Comparison of ENCODE assay signal across 9 mouse cellular contexts in genomic region chr4:107637670-107638069, GRCm38 (mm10). TPM values are rescaled to one million over a fixed set of nuclear protein-coding genes. Genes with fewer than 3 reads are reported as not detected.
A peak's percentile ranks its signal among the peaks of the same experiment; 100 is the strongest.
DNase-seq lines count a peak whose midpoint lies in the region; ATAC-seq lines count a peak whose summit lies in the region.
"Had no signal": no experiment of that assay in that cellular context is flagged by ENCODE, and none has a peak within 500 bp of the region (broad histone marks: within the 10 kb centered on the region; RNA-seq: fewer than 3 reads in every experiment).

No protein-coding gene starts in this region.

- no peak overlapping the region for H3K27ac ChIP-seq in kidney, embryonic 14.5 days (ENCODE audit: low read depth, low read length)
- H3K27ac ChIP-seq in embryonic facial prominence, embryonic 10.5 days (replicated peaks), result no peak overlapping the region
- H3K27ac ChIP-seq: lung, embryonic 15.5 days had no signal

- no peaks in the 10 kb centered on the region for H3K36me3 ChIP-seq in kidney, embryonic 14.5 days (ENCODE audit: control insufficient read depth, insufficient read depth, low read length)
- H3K36me3 ChIP-seq in embryonic facial prominence, embryonic 10.5 days (replicated peaks), result no peaks in the 10 kb centered on the region
- H3K36me3 ChIP-seq: lung, embryonic 15.5 days had no signal

- H3K9ac ChIP-seq in kidney, embryonic 14.5 days (ENCODE audit: low read depth, low read length), result no peak overlapping the region
- H3K9ac ChIP-seq: lung, embryonic 15.5 days had no signal

- H3K4me3 ChIP-seq in kidney, embryonic 14.5 days (ENCODE audit: low read length), result no peak overlapping the region
- H3K4me3 ChIP-seq in embryonic facial prominence, embryonic 10.5 days, result no peak overlapping the region
- H3K4me3 ChIP-seq: lung, embryonic 15.5 days had no signal

- no peak for ATAC-seq in kidney, embryonic 14.5 days (ENCODE audit: low FRiP score, low TSS enrichment)

- no peaks in the 10 kb centered on the region for H3K27me3 ChIP-seq in kidney, embryonic 14.5 days (ENCODE audit: control insufficient read depth, insufficient read depth, low read length)
- peaks cover 14% of the 10 kb centered on the region for H3K27me3 ChIP-seq in embryonic facial prominence, embryonic 10.5 days (replicated peaks; ENCODE audit: low read depth, poor library complexity, severe bottlenecking)
- H3K27me3 ChIP-seq: lung, embryonic 15.5 days had no signal

- 63% methylated on average over 3 of the region's 3 CpGs for WGBS in kidney, embryonic 14.5 days
- WGBS in embryonic facial prominence, embryonic 10.5 days, result 55% methylated on average over 3 of the region's 3 CpGs

- no peaks in the 10 kb centered on the region for H3K4me1 ChIP-seq in kidney, embryonic 14.5 days (ENCODE audit: control insufficient read depth, insufficient read depth, low read length)
- peaks cover 52% of the 10 kb centered on the region for H3K4me1 ChIP-seq in embryonic facial prominence, embryonic 10.5 days

- DNase-seq in kidney, adult 11 months, result peak; percentile 34
- peak; percentile 22 for DNase-seq in CD4-positive helper T cell, adult 2 months (ENCODE audit: low read depth, low spot score)
- peak; percentile 78 for DNase-seq in NIH3T3 (ENCODE audit: low read depth)
- peak; percentile 37 for DNase-seq in embryonic facial prominence, embryonic 10.5 days (ENCODE audit: low spot score)
- DNase-seq in lung, postnatal 10 days, result peak; percentile 61
- peak; percentile 73 for DNase-seq in thymus, postnatal 4 days
- DNase-seq in yolk sac, embryonic 10.5 days (ENCODE audit: low spot score), result no peak

- no peaks in the 10 kb centered on the region for H3K9me3 ChIP-seq in kidney, embryonic 14.5 days (ENCODE audit: control insufficient read depth, low read length)
- H3K9me3 ChIP-seq in embryonic facial prominence, embryonic 10.5 days, result no peaks in the 10 kb centered on the region
- H3K9me3 ChIP-seq: lung, embryonic 15.5 days had no signal

- no peak overlapping the region for H3K4me2 ChIP-seq in kidney, embryonic 14.5 days (replicated peaks; ENCODE audit: low read depth, low read length)
- H3K4me2 ChIP-seq: lung, embryonic 15.5 days had no signal

RNA-seq across cellular contexts. Expression of gene Dmrtb1, which starts 46.4 kb away (rescaled TPM):
- polyA plus RNA-seq in kidney, embryonic 14.5 days (2014; fragmentation: Nextera tagmentation; extraction: Ambion mirVana), result not detected in 2 replicates
- 2.3 and 3.1 TPM in 2 replicates for polyA plus RNA-seq in embryonic facial prominence, embryonic 10.5 days (2016; fragmentation: Nextera tagmentation; extraction: Ambion mirVana)
- polyA plus RNA-seq: lung, embryonic 15.5 days had no signal
